In the genomic region with DNA sequence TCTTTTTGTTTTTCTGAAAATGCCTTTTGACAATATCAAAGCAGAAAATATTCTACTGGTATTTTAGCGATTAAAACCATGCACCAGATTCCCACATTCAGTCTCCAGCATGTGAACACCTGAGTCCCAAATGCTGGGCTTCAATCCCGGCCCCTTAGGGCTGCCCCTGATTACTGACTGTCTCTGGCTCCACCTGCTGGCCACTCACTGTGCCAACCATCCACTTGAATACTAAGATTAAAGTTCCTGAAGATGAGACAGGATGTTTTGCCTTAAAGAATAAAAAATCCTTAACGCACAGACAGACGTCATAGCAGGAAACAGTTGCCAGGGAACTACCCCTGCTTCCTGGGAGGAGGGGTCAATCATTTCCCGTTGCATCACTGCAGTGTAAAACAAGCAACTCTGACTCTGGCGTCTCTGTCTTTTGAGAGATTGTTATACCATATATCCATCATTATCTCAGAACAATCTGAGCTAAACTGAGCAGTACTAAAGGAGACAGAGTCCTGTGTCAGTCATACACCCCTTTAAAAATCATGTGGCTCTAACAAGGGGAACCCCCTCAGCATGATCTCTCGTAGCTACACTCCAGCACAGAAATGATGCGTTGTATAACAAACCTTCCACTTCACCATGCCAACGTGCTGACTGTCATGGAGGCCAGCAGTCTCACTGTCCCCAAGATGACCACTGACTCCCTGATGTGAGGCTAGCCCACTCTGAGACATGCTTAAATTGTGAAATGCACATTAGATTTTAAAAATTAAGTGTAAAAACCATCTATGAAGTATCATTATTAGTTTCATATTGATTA, we compare ENCODE assay signal across 8 mouse cellular contexts.
DNase-seq lines count a peak whose midpoint lies in the region; ATAC-seq lines count a peak whose summit lies in the region.

No protein-coding gene starts in this region.

- H3K4me1 ChIP-seq in intestine, embryonic 14.5 days (replicated peaks; ENCODE audit: control insufficient read depth, insufficient read depth, low read length), result no peaks in the 10 kb centered on the region
- H3K4me1 ChIP-seq in intestine, embryonic 16.5 days (ENCODE audit: control insufficient read depth, insufficient read depth, low read length), result no peaks in the 10 kb centered on the region
- no peaks in the 10 kb centered on the region for H3K4me1 ChIP-seq in midbrain, embryonic 16.5 days (ENCODE audit: control insufficient read depth, insufficient read depth, low read length)

- no peak overlapping the region for H3K27ac ChIP-seq in intestine, embryonic 14.5 days (ENCODE audit: low read depth)
- H3K27ac ChIP-seq in intestine, embryonic 16.5 days (ENCODE audit: low read length), result no peak overlapping the region
- H3K27ac ChIP-seq in midbrain, embryonic 16.5 days (ENCODE audit: low read length), result no peak overlapping the region

- DNase-seq in intestine, embryonic 14.5 days (ENCODE audit: low spot score), result peak; percentile 79
- DNase-seq in cerebellum, adult 9-10 months, result peak; percentile 1
- DNase-seq in frontal cortex, postnatal 25 days (ENCODE audit: low spot score in 2 of 2), result peak; percentile 47 to 48
- DNase-seq in kidney, adult 18-20 months, result peak; percentile 44
- peak; percentile 83 for DNase-seq in left cerebral cortex, postnatal 4 days
- peak; percentile 84 for DNase-seq in testis, postnatal 10 days (ENCODE audit: low spot score)

- no peaks in the 10 kb centered on the region for H3K9me3 ChIP-seq in intestine, embryonic 14.5 days (ENCODE audit: control insufficient read depth, low read length)
- H3K9me3 ChIP-seq in intestine, embryonic 16.5 days (ENCODE audit: control insufficient read depth, low read length), result no peaks in the 10 kb centered on the region
- H3K9me3 ChIP-seq in midbrain, embryonic 16.5 days (replicated peaks; ENCODE audit: control insufficient read depth, low read length, poor library complexity, severe bottlenecking), result no peaks in the 10 kb centered on the region

- H3K9ac ChIP-seq in intestine, embryonic 14.5 days (ENCODE audit: low read length), result no peak overlapping the region
- no peak overlapping the region for H3K9ac ChIP-seq in intestine, embryonic 16.5 days (ENCODE audit: low read depth, low read length)
- H3K9ac ChIP-seq in midbrain, embryonic 16.5 days (ENCODE audit: low read depth, low read length), result no peak overlapping the region

- H3K4me3 ChIP-seq in intestine, embryonic 14.5 days (ENCODE audit: low read depth, low read length), result no peak overlapping the region
- no peak overlapping the region for H3K4me3 ChIP-seq in intestine, embryonic 16.5 days (ENCODE audit: low read length)
- no peak overlapping the region for H3K4me3 ChIP-seq in midbrain, embryonic 16.5 days (ENCODE audit: low read depth, low read length)

- no peaks in the 10 kb centered on the region for H3K36me3 ChIP-seq in intestine, embryonic 14.5 days (ENCODE audit: control insufficient read depth, insufficient read depth, low read length)
- H3K36me3 ChIP-seq in intestine, embryonic 16.5 days (ENCODE audit: control insufficient read depth, insufficient read depth, low read length), result no peaks in the 10 kb centered on the region
- no peaks in the 10 kb centered on the region for H3K36me3 ChIP-seq in midbrain, embryonic 16.5 days (ENCODE audit: control insufficient read depth, insufficient read depth, low read length)

- no peaks in the 10 kb centered on the region for H3K27me3 ChIP-seq in intestine, embryonic 14.5 days (replicated peaks; ENCODE audit: control insufficient read depth, insufficient read depth, low read length)
- H3K27me3 ChIP-seq in intestine, embryonic 16.5 days (replicated peaks; ENCODE audit: control insufficient read depth, insufficient read depth, low read length), result no peaks in the 10 kb centered on the region
- no peaks in the 10 kb centered on the region for H3K27me3 ChIP-seq in midbrain, embryonic 16.5 days (ENCODE audit: control insufficient read depth, insufficient read depth, low read depth, low read length)

- peak; percentile 76; the same call in 1 of the 2 replicates for ATAC-seq in intestine, embryonic 14.5 days (replicated peaks; ENCODE audit: low FRiP score, low TSS enrichment, low read depth)
- no peak for ATAC-seq in intestine, embryonic 16.5 days
- peak; percentile 80 for ATAC-seq in midbrain, embryonic 16.5 days

- intact Hi-C loops in left cerebral cortex, postnatal 4 days (cut with DNase I), result loop anchor here (10.0 kb wide), 1 partner anchor 1744 kb away; no protein-coding TSS in a partner anchor

- H3K4me2 ChIP-seq in intestine, embryonic 14.5 days (ENCODE audit: low read length), result no peak overlapping the region
- no peak overlapping the region for H3K4me2 ChIP-seq in intestine, embryonic 16.5 days (ENCODE audit: low read depth, low read length)
- H3K4me2 ChIP-seq in midbrain, embryonic 16.5 days (ENCODE audit: low read length), result peak overlapping the region; percentile 29; the same call in 1 of the 2 replicates

- WGBS in intestine, embryonic 14.5 days, result 35% methylated on average over 9 of the region's 9 CpGs
- WGBS in intestine, embryonic 16.5 days, result 31% methylated on average over 9 of the region's 9 CpGs
- 33% methylated on average over 9 of the region's 9 CpGs for WGBS in midbrain, embryonic 16.5 days

Comparison
In these comparisons a context has a peak if more than half of its experiments do, and no peak if none do; other contexts are left out.
1. DNase-seq: peak in every context shown above with its lines; median percentile 84 in testis, postnatal 10 days; 83 in left cerebral cortex, postnatal 4 days; 79 in intestine, embryonic 14.5 days; 48 in frontal cortex, postnatal 25 days; 44 in kidney, adult 18-20 months; 1 in cerebellum, adult 9-10 months.